Mouse (Mus musculus) kidney, adult 18-20 months (tissue): Measurements from ENCODE around the gene Fbxw4.

ENCODE experiments used
- DNase-seq: peaks from one replicate; pipeline ENCODE4 v3.0.0; 2021

The Fbxw4 gene

DNA sequence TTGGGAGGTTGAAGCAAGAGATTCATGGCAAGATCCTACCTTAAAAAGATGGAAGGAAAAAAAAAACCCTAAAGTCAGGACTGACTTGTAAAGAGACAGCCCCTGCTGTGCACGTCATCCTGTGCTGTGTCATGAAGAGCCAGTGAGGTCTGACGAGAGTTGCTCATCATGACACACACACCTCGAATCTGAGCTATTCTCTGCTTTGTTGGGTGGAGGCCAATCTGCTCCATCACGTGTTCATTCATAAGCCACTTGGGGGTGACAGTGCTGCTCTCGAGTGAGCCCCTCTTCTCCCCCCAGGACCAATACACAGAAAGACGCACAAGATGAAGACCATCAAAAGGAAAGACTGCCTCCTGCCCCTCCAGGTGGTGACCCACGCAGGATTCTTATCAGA is 126.5 kb downstream of the Fbxw4 start:
- no peak for DNase-seq

DNA sequence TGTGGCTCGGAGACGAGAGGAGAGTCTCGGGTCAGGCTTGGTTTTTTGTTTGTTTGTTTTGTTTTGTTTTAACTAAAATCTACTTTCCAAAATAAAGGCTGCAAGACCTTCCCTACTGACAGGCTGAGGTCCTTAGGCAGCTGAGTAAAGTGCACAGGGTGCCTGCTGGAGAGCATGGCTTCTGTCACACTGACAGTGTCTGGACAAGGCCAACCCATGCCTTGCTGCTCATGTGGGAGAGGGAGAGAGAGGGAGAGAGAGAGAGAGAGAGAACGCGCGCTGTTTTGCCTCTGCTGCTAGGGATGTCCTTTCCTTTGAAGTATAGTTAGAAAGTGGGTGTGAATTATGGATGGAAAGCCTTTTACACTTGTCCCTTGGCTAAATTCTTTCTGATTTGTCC is 128.6 kb downstream of the Fbxw4 start:
- no peak for DNase-seq

DNA sequence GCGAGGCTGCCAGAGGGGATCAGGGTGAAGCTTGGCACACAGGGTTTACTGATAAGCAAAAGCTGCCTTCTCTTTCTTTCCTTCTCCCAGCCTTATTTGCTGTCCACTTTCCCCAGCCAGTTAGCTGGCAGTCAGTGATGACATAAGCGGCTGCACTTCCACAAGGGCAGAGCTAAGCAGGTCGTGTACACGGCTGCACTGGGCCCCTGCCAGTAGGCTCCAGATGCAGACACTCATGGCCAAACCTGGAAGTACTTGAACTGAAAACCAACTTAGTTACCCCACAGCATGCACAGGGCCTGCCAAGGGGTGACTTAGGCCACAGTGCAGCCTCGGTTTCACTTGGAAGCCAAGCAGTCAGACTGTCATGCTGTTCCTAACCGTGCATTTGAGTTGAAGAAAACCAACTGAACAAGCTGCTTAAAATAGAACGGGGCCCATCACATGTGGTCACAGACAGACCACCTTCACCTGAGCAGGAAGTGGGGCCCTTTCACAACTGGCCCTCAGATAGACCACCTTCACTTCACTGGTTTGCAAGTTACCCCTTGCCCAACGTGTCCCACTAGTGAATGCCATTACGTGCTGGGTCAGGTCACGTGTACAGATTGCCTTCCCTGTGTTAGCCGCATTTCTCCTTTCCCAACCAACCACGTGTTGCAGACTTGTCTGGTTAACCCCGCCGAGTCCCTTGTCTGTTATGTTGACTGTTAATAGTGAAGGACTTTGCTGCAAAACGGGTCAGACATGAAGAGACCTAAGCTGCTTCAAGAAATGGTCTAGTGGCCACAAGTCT is 129.7 kb downstream of the Fbxw4 start:
- no peak for DNase-seq

DNA sequence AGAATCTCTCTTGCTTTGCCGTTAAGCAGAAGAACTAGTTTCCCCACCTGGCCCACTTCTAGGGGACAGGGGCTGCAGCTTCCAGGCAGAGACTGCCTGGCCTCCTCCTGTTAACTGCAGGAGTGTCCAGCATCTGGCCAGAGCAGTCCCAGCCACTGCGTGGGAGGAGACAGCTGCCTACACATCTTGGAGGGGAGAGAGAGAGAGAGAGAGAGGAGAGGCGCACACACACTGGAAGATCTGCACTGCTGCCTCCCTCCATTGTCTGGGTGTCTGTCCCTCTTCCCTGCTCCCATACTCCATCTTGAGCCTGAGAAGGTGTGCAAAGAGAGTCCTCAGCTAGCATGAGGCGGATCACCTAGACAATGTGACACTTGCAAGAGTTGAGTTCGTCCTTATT is 130.8 kb downstream of the Fbxw4 start:
- DNase-seq: no peak
